Comparison of ENCODE assay signal across 8 mouse cellular contexts in the genomic region with DNA sequence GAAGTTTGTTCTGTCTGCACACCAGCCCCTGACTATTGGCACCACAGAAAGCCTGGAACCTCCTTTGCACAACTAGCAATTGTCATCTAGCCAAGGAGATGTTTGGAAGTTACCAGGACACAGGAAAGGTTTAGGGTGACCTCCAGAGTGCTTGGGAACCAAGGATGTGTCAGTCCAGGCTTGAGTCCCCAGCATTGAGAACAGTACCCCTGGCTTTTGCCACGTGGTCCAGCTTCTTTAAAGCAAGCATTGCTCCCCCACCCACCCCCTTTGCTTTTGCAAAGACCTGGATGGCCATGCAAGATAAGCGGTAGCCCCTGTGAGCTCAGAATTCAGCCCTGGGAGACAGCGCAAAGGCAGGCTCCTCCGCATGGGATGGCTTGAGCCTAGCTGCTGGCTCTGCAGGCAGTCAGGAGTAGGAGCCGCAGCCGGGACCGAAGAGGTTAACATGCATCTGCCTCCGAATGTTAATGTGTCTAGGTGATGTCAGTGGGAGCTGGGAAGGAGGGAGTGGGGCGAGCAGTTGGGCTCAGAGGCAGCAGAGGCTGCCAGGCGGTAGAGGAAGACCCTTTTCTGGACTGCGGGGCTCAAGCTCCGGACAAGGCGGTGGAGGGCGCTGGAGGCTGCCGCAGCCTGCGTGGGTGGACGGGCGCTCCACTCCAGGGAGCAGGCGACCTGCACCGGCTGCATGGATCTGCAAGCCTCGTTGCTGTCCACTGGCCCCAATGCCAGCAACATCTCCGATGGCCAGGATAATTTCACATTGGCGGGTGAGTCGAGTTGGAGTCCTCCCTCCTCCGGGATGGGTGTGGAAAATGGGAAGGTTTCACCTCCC. TPM values are rescaled to one million over a fixed set of nuclear protein-coding genes. Genes with fewer than 3 reads are reported as not detected.
A peak's percentile ranks its signal among the peaks of the same experiment; 100 is the strongest.
DNase-seq lines count a peak whose midpoint lies in the region; ATAC-seq and TF ChIP-seq lines count a peak whose summit lies in the region.

A gene (plus strand): TSS at position 414 of the 835 bp plus-strand sequence.

- peak within 1 kb of the TSS; percentile 52 for H3K4me3 ChIP-seq in hindbrain, embryonic 15.5 days
- peak within 1 kb of the TSS; percentile 78 for H3K4me3 ChIP-seq in left cerebral cortex, adult 2 months

- WGBS in hindbrain, embryonic 15.5 days, result under 1% methylated on average over 25 of the region's 25 CpGs

- peak within 1 kb of the TSS; percentile 52 for H3K27ac ChIP-seq in hindbrain, embryonic 15.5 days (replicated peaks)
- peak within 1 kb of the TSS; percentile 94 for H3K27ac ChIP-seq in left cerebral cortex, adult 2 months

- peaks cover 19% of the 10 kb centered on the region for H3K4me1 ChIP-seq in hindbrain, embryonic 15.5 days (replicated peaks)

- H3K9me3 ChIP-seq in hindbrain, embryonic 15.5 days, result no peaks in the 10 kb centered on the region

- H3K9ac ChIP-seq in hindbrain, embryonic 15.5 days, result peak within 1 kb of the TSS; percentile 53

- peak; percentile 87 for ATAC-seq in hindbrain, embryonic 15.5 days (ENCODE audit: low FRiP score, low read depth)
- ATAC-seq in megakaryocyte-erythroid progenitor cell, adult 5-6 weeks (replicated peaks; ENCODE audit: low FRiP score, low TSS enrichment, poor library complexity, severe bottlenecking), result no peak

- 0 out of 2 replicates have a peak, but pooled peaks cover 3% of the 10 kb centered on the region for H3K27me3 ChIP-seq in hindbrain, embryonic 15.5 days

- intact Hi-C loops in left cerebral cortex, adult 2 months (cut with DNase I), result loop anchor here (5.0 kb wide), 1 partner anchor 117 kb away; no protein-coding TSS in a partner anchor

- peak; percentile 14 for TF ChIP-seq CTCF in left cerebral cortex, adult 2 months (IDR thresholded peaks at IDR 0.05)

- DNase-seq in WW6 (ENCODE audit: low read depth, low spot score), result peak; percentile 16
- peak; percentile 71 to 72 for DNase-seq in cerebellum, postnatal 10 days
- DNase-seq in frontal cortex, postnatal 14 days (ENCODE audit: low spot score in 2 of 2), result peak; percentile 70
- DNase-seq in left cerebral cortex, adult 2 months (ENCODE audit: extremely low spot score in 1 of 2, low spot score in 2 of 2), result peak; percentile 70 to 71
- peak; percentile 64 for DNase-seq in lung, postnatal 14 days
- DNase-seq in right cerebral cortex, postnatal 25 days, result peak; percentile 79

- H3K36me3 ChIP-seq in hindbrain, embryonic 15.5 days, result no peaks in the 10 kb centered on the region

- H3K4me2 ChIP-seq in hindbrain, embryonic 15.5 days, result peak within 1 kb of the TSS; percentile 88

RNA-seq across cellular contexts. Expression of the gene that starts here (rescaled TPM):
- polyA plus RNA-seq in hindbrain, embryonic 15.5 days (2015; fragmentation: Nextera tagmentation; extraction: Ambion mirVana), result 5.6 and 5.7 TPM in 2 replicates
- total RNA-seq in left cerebral cortex, adult 2 months (2021), result 10 to 100 TPM; 23.6 to 27.5 TPM
- not detected in 2 replicates for total RNA-seq in megakaryocyte-erythroid progenitor cell, adult 5-6 weeks (2014; fragmentation: Nextera tagmentation)
- total RNA-seq in megakaryocyte-erythroid progenitor cell, adult 5-6 weeks (2017), result not detected in 2 replicates

Comparison
In these comparisons a context has a peak if more than half of its experiments do, and no peak if none do; other contexts are left out.
1. RNA of the gene that starts here (total RNA-seq): 23.6 to 27.5 TPM in left cerebral cortex, adult 2 months; not detected in megakaryocyte-erythroid progenitor cell, adult 5-6 weeks; every median in the first group is over 10 times any median in the second.
2. DNase-seq: peak in every context shown above with its lines; median percentile 79 in right cerebral cortex, postnatal 25 days; 72 in cerebellum, postnatal 10 days; 70 in left cerebral cortex, adult 2 months; 70 in frontal cortex, postnatal 14 days; 64 in lung, postnatal 14 days; 16 in WW6.